11 mouse cellular contexts compared by ENCODE assay signal in genomic region chr13:48679351-48679750, GRCm38 (mm10). TPM values are rescaled to one million over a fixed set of nuclear protein-coding genes. Genes with fewer than 3 reads are reported as not detected.
DNase-seq lines count a peak whose midpoint lies in the region; ATAC-seq lines count a peak whose summit lies in the region.
"Had no signal": no experiment of that assay in that cellular context is flagged by ENCODE, and none has a peak within 500 bp of the region (broad histone marks: within the 10 kb centered on the region; RNA-seq: fewer than 3 reads in every experiment).

No protein-coding gene starts in this region.

- H3K27me3 ChIP-seq in heart, embryonic 12.5 days (replicated peaks) = peaks cover 55% of the 10 kb centered on the region
- peaks cover 5% of the 10 kb centered on the region; the same call in 1 of the 2 replicates for H3K27me3 ChIP-seq in limb, embryonic 11.5 days (ENCODE audit: control insufficient read depth, insufficient read depth, low read length)

- H3K9ac ChIP-seq in heart, embryonic 12.5 days = no peak overlapping the region
- H3K9ac ChIP-seq in limb, embryonic 11.5 days (ENCODE audit: low read length) = no peak overlapping the region
- H3K9ac ChIP-seq: stomach, embryonic 15.5 days had no signal

- no peak for ATAC-seq in heart, embryonic 12.5 days (ENCODE audit: insufficient number of reproducible peaks, low FRiP score)
- ATAC-seq in limb, embryonic 11.5 days (ENCODE audit: insufficient number of reproducible peaks, low FRiP score, low TSS enrichment, low read depth) = no peak

- H3K4me2 ChIP-seq in heart, embryonic 12.5 days = no peak overlapping the region
- no peak overlapping the region for H3K4me2 ChIP-seq in limb, embryonic 11.5 days (ENCODE audit: low read depth, severe bottlenecking)
- H3K4me2 ChIP-seq: midbrain, embryonic 11.5 days; stomach, embryonic 15.5 days had no signal

- H3K4me1 ChIP-seq in heart, embryonic 12.5 days (replicated peaks) = no peaks in the 10 kb centered on the region
- peaks cover 4% of the 10 kb centered on the region; the same call in 1 of the 2 replicates for H3K4me1 ChIP-seq in limb, embryonic 11.5 days (ENCODE audit: control insufficient read depth, insufficient read depth, low read length)
- H3K4me1 ChIP-seq: stomach, embryonic 15.5 days had no signal

- intact Hi-C loops in heart, postnatal 10 days (cut with DNase I) = no loop called here

- H3K36me3 ChIP-seq in heart, embryonic 12.5 days = no peaks in the 10 kb centered on the region
- H3K36me3 ChIP-seq in limb, embryonic 11.5 days (ENCODE audit: control insufficient read depth, insufficient read depth, low read length) = no peaks in the 10 kb centered on the region
- H3K36me3 ChIP-seq: stomach, embryonic 15.5 days had no signal

- 22% methylated on average over 1 of the region's 1 CpGs for WGBS in heart, embryonic 12.5 days
- WGBS in limb, embryonic 11.5 days = 38% methylated on average over 1 of the region's 1 CpGs

- no peak overlapping the region for H3K4me3 ChIP-seq in heart, embryonic 12.5 days
- no peak overlapping the region for H3K4me3 ChIP-seq in limb, embryonic 11.5 days (ENCODE audit: low read depth, low read length)
- H3K4me3 ChIP-seq: stomach, embryonic 15.5 days had no signal

- DNase-seq in heart, postnatal 10 days = peak; percentile 8 to 36
- DNase-seq in 416B (ENCODE audit: low read depth) = peak; percentile 20
- peak; percentile 29 for DNase-seq in adrenal gland, adult 2 months
- DNase-seq in limb, embryonic 11.5 days (ENCODE audit: low spot score) = peak; percentile 63
- DNase-seq in frontal cortex, postnatal 36 days (ENCODE audit: low spot score in 2 of 2) = no peak
- DNase-seq in c-Kit-positive CD71-positive TER-119-positive erythroid progenitor cells, embryonic 14.5 days (ENCODE audit: low spot score) = no peak
- DNase-seq in layer of hippocampus, adult 18-20 months (ENCODE audit: low spot score in 2 of 2) = no peak

- H3K27ac ChIP-seq in heart, embryonic 12.5 days (ENCODE audit: poor library complexity, severe bottlenecking) = no peak overlapping the region
- no peak overlapping the region for H3K27ac ChIP-seq in limb, embryonic 11.5 days (replicated peaks; ENCODE audit: low read depth, low read length)
- H3K27ac ChIP-seq: stomach, embryonic 15.5 days had no signal

- no peaks in the 10 kb centered on the region; the same call in 1 of the 2 replicates for H3K9me3 ChIP-seq in heart, embryonic 12.5 days (replicated peaks)
- H3K9me3 ChIP-seq in limb, embryonic 11.5 days (ENCODE audit: control insufficient read depth, low read length) = no peaks in the 10 kb centered on the region
- H3K9me3 ChIP-seq: stomach, embryonic 15.5 days had no signal

RNA-seq across cellular contexts. Expression of gene Barx1, which starts 16.6 kb away (rescaled TPM):
- total RNA-seq in heart, postnatal 10 days (2021) = not detected
- polyA plus RNA-seq in heart, embryonic 12.5 days (2016; fragmentation: Nextera tagmentation; extraction: Ambion mirVana) = 0.89 and 1.3 TPM in 2 replicates
- not detected for total RNA-seq in adrenal gland, adult 2 months (2021)
- polyA plus RNA-seq in adrenal gland, adult 2 months (2012; rRNA removed) = not detected in 2 replicates
- polyA plus RNA-seq in limb, embryonic 11.5 days (2014; fragmentation: Nextera tagmentation; extraction: Ambion mirVana) = 1.3 and 1.4 TPM in 2 replicates
- total RNA-seq in layer of hippocampus, adult 18-20 months (2021) = not detected
- polyA plus RNA-seq: large intestine, adult 2 months had no signal

RNA-seq across cellular contexts. Expression of gene Ptpdc1, which starts 53.9 kb away (rescaled TPM):
- total RNA-seq in heart, postnatal 10 days (2021) = 1 to 10 TPM; 8.4 TPM
- 6.8 and 7.7 TPM in 2 replicates for polyA plus RNA-seq in heart, embryonic 12.5 days (2016; fragmentation: Nextera tagmentation; extraction: Ambion mirVana)
- 1 to 10 TPM; 4.6 to 9.8 TPM for total RNA-seq in adrenal gland, adult 2 months (2021)
- polyA plus RNA-seq in adrenal gland, adult 2 months (2012; rRNA removed) = 1.3 and 1.4 TPM in 2 replicates
- polyA plus RNA-seq in limb, embryonic 11.5 days (2014; fragmentation: Nextera tagmentation; extraction: Ambion mirVana) = 11.9 and 13.8 TPM in 2 replicates
- total RNA-seq in layer of hippocampus, adult 18-20 months (2021) = 10 to 100 TPM; 45.5 to 48.1 TPM

Comparison
In these comparisons a context has a peak if more than half of its experiments do, and no peak if none do; other contexts are left out.
1. DNase-seq: peak in heart, postnatal 10 days (2 of 2), 416B (single experiment), adrenal gland, adult 2 months (single experiment) and limb, embryonic 11.5 days (single experiment); none in frontal cortex, postnatal 36 days (0 of 2), c-Kit-positive CD71-positive TER-119-positive erythroid progenitor cells, embryonic 14.5 days (single experiment) and layer of hippocampus, adult 18-20 months (0 of 2).
2. RNA of gene Ptpdc1, which starts 53.9 kb away (total RNA-seq): 45.5 to 48.1 TPM in layer of hippocampus, adult 18-20 months; 4.6 to 9.8 TPM in adrenal gland, adult 2 months and 8.4 TPM in heart, postnatal 10 days; every median in the first group is over 4 times any median in the second.